Mouse (Mus musculus): ENCODE measurements around the gene Eci2. TPM values are rescaled to one million over a fixed set of nuclear protein-coding genes. Genes with fewer than 3 reads are reported as not detected.
A peak's percentile ranks its signal among the peaks of the same experiment; 100 is the strongest.
"Not testable (repeated sequence)": the region's sequence is repeated elsewhere in the genome, so short reads cannot be mapped to it uniquely, and the experiment has no call there.

Gene Eci2
- total and polyA plus RNA-seq, 3 experiments: 118 to 260 (median 234) TPM

DNA sequence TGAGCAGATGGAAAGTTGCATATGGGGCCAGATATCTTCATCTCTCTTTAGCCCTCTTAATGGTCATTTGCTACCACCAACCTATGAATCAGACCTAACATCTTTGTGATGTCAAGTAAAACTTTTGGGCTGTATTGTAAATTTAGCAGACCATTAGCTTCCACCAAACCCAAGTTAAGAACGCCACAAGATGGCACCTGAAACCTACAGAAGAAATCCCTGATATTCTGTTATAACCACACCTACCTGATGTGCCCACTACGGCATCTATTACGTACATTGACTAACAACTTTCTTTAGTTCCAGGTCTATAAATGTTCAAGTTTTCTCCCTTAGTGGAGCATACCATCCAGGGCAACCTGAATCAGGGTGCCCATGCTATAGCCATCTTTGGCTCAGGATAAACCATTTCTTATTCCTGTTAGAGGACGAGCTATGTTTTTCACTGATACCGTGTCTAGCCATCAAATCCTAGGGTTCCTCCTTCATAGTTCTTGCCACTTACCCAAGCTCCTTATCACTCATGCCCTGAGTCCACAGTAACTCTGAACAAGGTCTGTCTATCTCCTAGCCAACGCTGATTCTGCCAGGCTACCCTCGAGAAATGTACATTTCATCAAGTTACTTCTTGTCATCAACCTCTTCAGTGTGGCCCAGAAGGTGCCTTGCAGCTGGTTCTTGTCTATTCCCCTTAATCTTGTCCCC is 4.2 kb upstream of the Eci2 start:
- 65% methylated on average over 7 of the region's 7 CpGs for WGBS
- Histone ChIP-seq H3K79me2 (replicated peaks; ENCODE audit: control insufficient read depth, insufficient read depth, low read length) (no peaks in the 10 kb centered on the region), H3K27ac (no peak overlapping the region), H3K27me3 (ENCODE audit: control insufficient read depth, insufficient read depth, low read length) (no peaks in the 10 kb centered on the region), H3K36me3 (ENCODE audit: control insufficient read depth, insufficient read depth, low read length) (no peaks in the 10 kb centered on the region), H3K4me3 (no peak overlapping the region), H3K4me1 (ENCODE audit: control insufficient read depth, insufficient read depth, low read length) (no peaks in the 10 kb centered on the region), H3K9ac (ENCODE audit: low read depth, low read length) (no peak overlapping the region)
- no peak for DNase-seq
- TF ChIP-seq EP300 (IDR thresholded peaks at IDR 0.05; ENCODE audit: insufficient read depth, low read depth, low read length) (no peak), CTCF (IDR thresholded peaks at IDR 0.05) (peak; percentile 60)
- intact Hi-C loops (cut with DNase I): loop anchor here (2.0 to 5.0 kb wide), 2 partner anchors 741 to 916 kb away; no protein-coding TSS in a partner anchor

DNA sequence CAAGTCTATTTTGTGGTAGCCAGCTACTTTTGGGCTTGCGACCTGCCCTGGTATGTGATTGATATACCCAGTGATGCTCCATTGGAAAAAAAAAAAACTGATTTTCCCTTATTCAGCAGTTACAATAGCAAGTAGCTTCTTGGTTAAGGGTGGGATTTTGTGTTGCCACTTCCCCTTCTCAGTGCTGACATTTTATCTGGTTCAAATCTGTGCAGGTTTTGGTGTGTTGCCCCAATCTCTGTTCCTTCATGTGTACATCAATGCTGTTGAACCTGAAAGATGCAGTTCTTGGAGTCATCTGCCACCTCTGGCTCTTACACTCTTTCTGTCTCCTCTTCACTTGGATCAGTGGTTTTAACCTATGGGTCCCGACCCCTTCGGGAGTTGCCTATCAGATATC is 1.5 kb upstream of the Eci2 start:
- Histone ChIP-seq H3K4me1 (ENCODE audit: control insufficient read depth, insufficient read depth, low read length) (no peaks in the 10 kb centered on the region), H3K27me3 (ENCODE audit: control insufficient read depth, insufficient read depth, low read length) (no peaks in the 10 kb centered on the region), H3K4me3 (no peak overlapping the region), H3K9ac (ENCODE audit: low read depth, low read length) (no peak overlapping the region), H3K27ac (no peak overlapping the region), H3K79me2 (replicated peaks; ENCODE audit: control insufficient read depth, insufficient read depth, low read length) (no peaks in the 10 kb centered on the region), H3K36me3 (ENCODE audit: control insufficient read depth, insufficient read depth, low read length) (no peaks in the 10 kb centered on the region)
- DNase-seq: no peak
- WGBS: 87% methylated on average over 3 of the region's 3 CpGs
- no peak for TF ChIP-seq CTCF (IDR thresholded peaks at IDR 0.05)
- TF ChIP-seq POLR2A (IDR thresholded peaks at IDR 0.05; ENCODE audit: insufficient read depth, low read depth, low read length): no peak
- no peak for TF ChIP-seq EP300 (IDR thresholded peaks at IDR 0.05; ENCODE audit: insufficient read depth, low read depth, low read length)
- intact Hi-C loops (cut with DNase I): loop anchor here (10.0 kb wide), 1 partner anchor 54 kb away; no protein-coding TSS in a partner anchor

DNA sequence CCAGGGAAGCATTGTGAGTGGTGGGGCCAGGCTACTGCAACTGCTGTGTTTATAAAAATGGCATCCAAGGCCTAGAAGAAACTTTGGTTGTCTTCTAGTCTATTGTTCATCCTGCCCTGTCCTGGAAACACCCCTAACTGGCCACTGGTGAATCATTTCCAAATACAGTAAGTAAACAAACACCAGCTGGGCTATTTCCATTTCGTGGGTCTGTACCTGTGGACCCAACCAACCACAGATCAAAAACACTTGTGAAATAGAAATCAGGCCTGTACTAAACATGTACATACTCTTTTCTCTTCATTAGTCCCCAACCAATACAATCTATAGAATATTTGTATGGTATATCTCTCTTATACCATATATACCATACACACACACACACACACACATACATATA is 3.5 kb downstream of the Eci2 start:
- not testable (repeated sequence) for H3K9ac ChIP-seq (ENCODE audit: low read depth, low read length); H3K27me3 ChIP-seq (ENCODE audit: control insufficient read depth, insufficient read depth, low read length); DNase-seq; H3K27ac ChIP-seq; H3K79me2 ChIP-seq (replicated peaks; ENCODE audit: control insufficient read depth, insufficient read depth, low read length); H3K4me3 ChIP-seq; H3K4me1 ChIP-seq (ENCODE audit: control insufficient read depth, insufficient read depth, low read length); H3K36me3 ChIP-seq (ENCODE audit: control insufficient read depth, insufficient read depth, low read length)
- intact Hi-C loops (cut with DNase I): loop anchor here (10.0 kb wide), 1 partner anchor 49 kb away; no protein-coding TSS in a partner anchor
- 62% methylated on average over 1 of the region's 1 CpGs for WGBS

GRCm38 (mm10) chr13:35020383-35020782 is 6.5 kb downstream of the Eci2 start:
- Histone ChIP-seq H3K27me3 (ENCODE audit: control insufficient read depth, insufficient read depth, low read length) (no peaks in the 10 kb centered on the region), H3K36me3 (ENCODE audit: control insufficient read depth, insufficient read depth, low read length) (no peaks in the 10 kb centered on the region), H3K79me2 (replicated peaks; ENCODE audit: control insufficient read depth, insufficient read depth, low read length) (no peaks in the 10 kb centered on the region), H3K4me1 (ENCODE audit: control insufficient read depth, insufficient read depth, low read length) (no peaks in the 10 kb centered on the region), H3K9ac (ENCODE audit: low read depth, low read length) (no peak overlapping the region), H3K27ac (no peak overlapping the region), H3K4me3 (no peak overlapping the region)
- TF ChIP-seq CTCF (IDR thresholded peaks at IDR 0.05): no peak
- no peak for TF ChIP-seq EP300 (IDR thresholded peaks at IDR 0.05; ENCODE audit: insufficient read depth, low read depth, low read length)
- TF ChIP-seq POLR2A (IDR thresholded peaks at IDR 0.05; ENCODE audit: insufficient read depth, low read depth, low read length): no peak
- DNase-seq: no peak
- intact Hi-C loops (cut with DNase I): loop anchor here (10.0 kb wide), 1 partner anchor 46 kb away; no protein-coding TSS in a partner anchor
- WGBS: 57% methylated on average over 3 of the region's 3 CpGs

DNA sequence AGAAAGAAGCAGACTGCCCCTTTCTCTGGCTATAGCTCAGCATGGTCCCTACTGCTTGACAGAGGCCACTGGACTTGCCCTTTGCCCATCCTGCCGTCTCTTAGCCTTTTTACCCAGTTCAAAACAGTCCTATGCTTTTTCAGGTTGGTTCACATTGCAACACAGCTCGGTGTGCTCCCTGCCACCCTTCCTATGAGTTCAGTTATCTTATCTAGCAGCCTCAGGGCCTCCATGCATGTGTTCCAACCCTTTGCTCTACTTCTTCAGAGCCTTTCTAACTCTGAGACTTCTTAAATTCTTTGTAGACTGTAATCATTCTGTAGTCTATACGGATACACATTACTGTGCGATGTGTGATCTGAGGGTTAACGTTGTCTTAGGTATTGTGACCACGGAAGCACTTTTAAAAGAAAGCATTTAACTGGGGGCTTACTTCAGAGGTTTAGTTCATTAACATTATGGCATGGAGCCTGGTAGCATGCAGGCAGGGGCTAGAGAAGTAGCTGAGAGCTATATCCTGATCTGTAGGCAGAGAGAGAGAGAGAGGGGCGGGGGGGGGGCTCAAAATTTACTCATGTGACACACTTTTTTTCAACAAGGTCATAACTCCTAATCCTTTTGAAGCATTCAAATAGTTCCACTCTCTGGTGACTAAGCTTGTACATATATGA is 7.9 kb downstream of the Eci2 start:
- 71% methylated on average over 7 of the region's 7 CpGs for WGBS
- no peak for DNase-seq
- H3K4me1 ChIP-seq (ENCODE audit: control insufficient read depth, insufficient read depth, low read length): no peaks in the 10 kb centered on the region
- intact Hi-C loops (cut with DNase I): no loop called here
- no peak for TF ChIP-seq POLR2A (IDR thresholded peaks at IDR 0.05; ENCODE audit: insufficient read depth, low read depth, low read length)
- no peak for TF ChIP-seq CTCF (IDR thresholded peaks at IDR 0.05)
- TF ChIP-seq EP300 (IDR thresholded peaks at IDR 0.05; ENCODE audit: insufficient read depth, low read depth, low read length): no peak
- no peaks in the 10 kb centered on the region for H3K36me3 ChIP-seq (ENCODE audit: control insufficient read depth, insufficient read depth, low read length)
- H3K9ac ChIP-seq (ENCODE audit: low read depth, low read length): no peak overlapping the region
- H3K27me3 ChIP-seq (ENCODE audit: control insufficient read depth, insufficient read depth, low read length): no peaks in the 10 kb centered on the region
- no peak overlapping the region for H3K27ac ChIP-seq
- no peaks in the 10 kb centered on the region for H3K79me2 ChIP-seq (replicated peaks; ENCODE audit: control insufficient read depth, insufficient read depth, low read length)
- no peak overlapping the region for H3K4me3 ChIP-seq

- intact Hi-C loops (cut with DNase I): no loop called here
- Histone ChIP-seq H3K9ac (ENCODE audit: low read depth, low read length) (no peak overlapping the region), H3K4me1 (ENCODE audit: control insufficient read depth, insufficient read depth, low read length) (no peaks in the 10 kb centered on the region), H3K27ac (no peak overlapping the region), H3K4me3 (no peak overlapping the region), H3K79me2 (replicated peaks; ENCODE audit: control insufficient read depth, insufficient read depth, low read length) (no peaks in the 10 kb centered on the region), H3K27me3 (ENCODE audit: control insufficient read depth, insufficient read depth, low read length) (no peaks in the 10 kb centered on the region), H3K36me3 (ENCODE audit: control insufficient read depth, insufficient read depth, low read length) (no peaks in the 10 kb centered on the region)
- TF ChIP-seq POLR2A (IDR thresholded peaks at IDR 0.05; ENCODE audit: insufficient read depth, low read depth, low read length) (no peak), CTCF (IDR thresholded peaks at IDR 0.05) (no peak), EP300 (IDR thresholded peaks at IDR 0.05; ENCODE audit: insufficient read depth, low read depth, low read length) (no peak)
- 88% methylated on average over 6 of the region's 6 CpGs for WGBS
- DNase-seq: no peak
Observed at GRCm38 (mm10) chr13:35017392-35017791, 9.5 kb downstream of the Eci2 start.
